Mouse (Mus musculus): ENCODE data around the gene Cs. TPM values are rescaled to one million over a fixed set of nuclear protein-coding genes. Genes with fewer than 3 reads are reported as not detected.
"Not testable (repeated sequence)": the region's sequence is repeated elsewhere in the genome, so short reads cannot be mapped to it uniquely, and the experiment has no call there.

Gene Cs
- total and polyA plus RNA-seq, 2 experiments from 2014 or later, result 625 to 796 TPM

DNA sequence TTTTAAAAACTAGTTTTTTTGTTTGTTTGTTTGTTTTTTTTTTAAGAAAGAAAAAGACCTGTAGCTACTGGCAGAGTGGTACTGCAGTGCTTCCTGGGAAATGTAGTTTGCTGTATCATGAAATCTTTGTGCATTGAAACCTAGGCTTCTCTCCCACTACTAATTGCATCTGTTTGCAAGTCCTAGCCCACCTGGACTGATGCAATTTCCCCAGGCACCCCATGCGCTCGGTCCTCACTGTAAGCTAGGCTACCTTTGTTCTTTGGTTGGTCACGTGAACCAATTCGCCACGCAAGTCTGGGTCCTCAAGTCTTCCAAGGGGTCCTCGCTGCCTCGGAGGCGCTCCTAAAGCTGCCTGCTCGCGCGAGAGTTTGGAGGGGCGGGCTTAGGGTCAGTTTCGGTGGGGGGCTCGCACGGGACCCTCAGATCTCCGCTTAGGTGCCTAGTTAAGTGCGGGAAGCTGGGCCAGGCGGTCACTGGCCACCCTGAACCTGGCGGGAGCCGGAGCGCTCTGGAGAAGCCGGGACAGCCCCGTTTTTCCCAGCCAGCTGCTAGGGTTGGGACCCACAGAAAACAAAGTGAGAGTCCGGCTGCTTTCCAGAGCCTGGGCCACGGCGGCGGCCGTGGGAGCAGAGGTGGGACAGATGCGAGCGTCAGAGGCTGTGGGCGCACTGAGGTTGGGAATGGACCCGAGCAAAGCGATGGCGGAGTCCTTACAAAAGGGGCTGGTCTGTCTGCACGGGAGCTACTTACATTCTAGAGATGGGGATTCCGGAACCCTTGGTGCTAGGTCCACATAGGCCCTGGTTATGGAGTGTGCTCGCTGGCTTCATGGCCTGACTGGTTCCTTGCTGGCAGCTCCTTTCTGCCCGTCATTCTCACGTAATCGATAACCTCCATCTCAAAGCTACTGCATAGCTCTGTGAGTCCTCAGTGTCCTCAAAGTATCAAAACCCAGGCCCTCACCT lies 15.1 kb upstream of the Cs start, which contains the start of gene Cnpy2:
Cnpy2 (plus strand) TSS at position 319 of the 968 bp plus-strand sequence.
- Histone ChIP-seq H3K4me3 (ENCODE audit: low read depth, low read length) (peak within 1 kb of the TSS; percentile 82), H3K4me1 (ENCODE audit: control insufficient read depth, insufficient read depth) (peaks cover 12% of the 10 kb centered on the region), H3K9me3 (replicated peaks; ENCODE audit: control insufficient read depth, low read length) (no peaks in the 10 kb centered on the region), H3K27me3 (ENCODE audit: control insufficient read depth, insufficient read depth, low read length) (no peaks in the 10 kb centered on the region), H3K9ac (replicated peaks; ENCODE audit: low read depth, low read length) (peak within 1 kb of the TSS; percentile 89), H3K36me3 (replicated peaks; ENCODE audit: control insufficient read depth, insufficient read depth, low read length) (peaks cover 55% of the 10 kb centered on the region), H3K4me2 (ENCODE audit: low read depth, low read length) (peak within 1 kb of the TSS; percentile 83), H3K27ac (ENCODE audit: low read depth) (peak within 1 kb of the TSS; percentile 89)
- WGBS, result 1% methylated on average over 40 of the region's 40 CpGs
- TF ChIP-seq EP300 (IDR thresholded peaks at IDR 0.05; ENCODE audit: low read depth) (peak; percentile 60), CTCF (IDR thresholded peaks at IDR 0.05; ENCODE audit: low read depth) (no peak)
- ATAC-seq (ENCODE audit: insufficient read depth, low read depth), result peak; percentile 89
- DNase-seq (ENCODE audit: low spot score), result peak; percentile 88

DNA sequence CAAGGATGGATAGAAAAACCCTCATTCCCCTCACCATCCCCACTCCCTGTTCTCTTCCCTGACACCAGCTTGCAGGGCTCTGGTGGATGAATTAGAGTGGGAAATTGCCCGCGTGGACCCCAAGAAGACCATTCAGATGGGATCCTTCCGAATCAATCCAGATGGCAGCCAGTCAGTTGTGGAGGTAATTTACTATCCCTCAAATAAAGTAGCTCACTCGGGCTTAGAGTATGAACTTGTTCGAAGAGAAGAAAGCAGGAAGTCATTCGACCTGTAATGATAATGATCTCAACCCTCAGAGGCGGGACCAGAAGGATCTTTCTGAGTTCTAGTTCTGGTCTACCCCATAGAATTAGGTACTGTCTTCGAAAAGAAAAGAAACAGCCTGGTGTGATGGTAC lies 14.0 kb upstream of the Cs start:
- H3K36me3 ChIP-seq (replicated peaks; ENCODE audit: control insufficient read depth, insufficient read depth, low read length), result peaks cover 48% of the 10 kb centered on the region
- no peaks in the 10 kb centered on the region for H3K9me3 ChIP-seq (replicated peaks; ENCODE audit: control insufficient read depth, low read length)
- ATAC-seq (ENCODE audit: insufficient read depth, low read depth) (no peak), DNase-seq (ENCODE audit: low spot score) (no peak)
- peaks cover 12% of the 10 kb centered on the region for H3K4me1 ChIP-seq (ENCODE audit: control insufficient read depth, insufficient read depth)
- 76% methylated on average over 8 of the region's 8 CpGs for WGBS
- peak overlapping the region; percentile 83 for H3K4me2 ChIP-seq (ENCODE audit: low read depth, low read length)
- TF ChIP-seq EP300 (IDR thresholded peaks at IDR 0.05; ENCODE audit: low read depth) (no peak), CTCF (IDR thresholded peaks at IDR 0.05; ENCODE audit: low read depth) (no peak)
- H3K9ac ChIP-seq (replicated peaks; ENCODE audit: low read depth, low read length), result peak overlapping the region; percentile 89
- peak overlapping the region; percentile 82 for H3K4me3 ChIP-seq (ENCODE audit: low read depth, low read length)
- H3K27ac ChIP-seq (ENCODE audit: low read depth), result peak overlapping the region; percentile 89; the same call in 1 of the 2 replicates
- H3K27me3 ChIP-seq (ENCODE audit: control insufficient read depth, insufficient read depth, low read length), result no peaks in the 10 kb centered on the region

DNA sequence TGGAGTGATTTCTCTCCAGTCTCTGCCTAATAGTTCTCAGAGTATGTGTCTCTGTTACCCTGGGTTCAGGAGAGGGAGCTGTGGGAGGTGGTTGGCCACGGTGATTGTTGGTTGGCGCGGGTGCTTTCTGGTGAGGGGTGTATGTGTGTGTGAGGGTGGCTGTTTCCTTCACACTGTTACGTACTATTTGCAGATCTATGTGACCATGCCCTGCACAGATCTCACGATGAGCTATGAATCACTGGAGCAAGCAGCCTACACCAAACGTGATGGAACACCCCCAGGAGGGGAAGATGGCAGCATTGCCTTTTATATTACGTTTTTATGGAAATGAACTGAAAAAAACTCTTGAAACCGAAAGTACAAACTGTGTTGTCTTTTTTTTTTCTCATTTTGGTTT lies 10.7 kb upstream of the Cs start:
- TF ChIP-seq CTCF (IDR thresholded peaks at IDR 0.05; ENCODE audit: low read depth), result no peak
- no peak for TF ChIP-seq EP300 (IDR thresholded peaks at IDR 0.05; ENCODE audit: low read depth)
- Histone ChIP-seq H3K27me3 (ENCODE audit: control insufficient read depth, insufficient read depth, low read length) (no peaks in the 10 kb centered on the region), H3K9me3 (replicated peaks; ENCODE audit: control insufficient read depth, low read length) (no peaks in the 10 kb centered on the region), H3K4me1 (ENCODE audit: control insufficient read depth, insufficient read depth) (peaks cover 9% of the 10 kb centered on the region), H3K27ac (ENCODE audit: low read depth) (no peak overlapping the region), H3K4me2 (ENCODE audit: low read depth, low read length) (no peak overlapping the region), H3K36me3 (replicated peaks; ENCODE audit: control insufficient read depth, insufficient read depth, low read length) (peaks cover 26% of the 10 kb centered on the region), H3K4me3 (ENCODE audit: low read depth, low read length) (no peak overlapping the region), H3K9ac (replicated peaks; ENCODE audit: low read depth, low read length) (no peak overlapping the region)
- 94% methylated on average over 8 of the region's 8 CpGs for WGBS
- ATAC-seq (ENCODE audit: insufficient read depth, low read depth) (no peak), DNase-seq (ENCODE audit: low spot score) (no peak)

DNA sequence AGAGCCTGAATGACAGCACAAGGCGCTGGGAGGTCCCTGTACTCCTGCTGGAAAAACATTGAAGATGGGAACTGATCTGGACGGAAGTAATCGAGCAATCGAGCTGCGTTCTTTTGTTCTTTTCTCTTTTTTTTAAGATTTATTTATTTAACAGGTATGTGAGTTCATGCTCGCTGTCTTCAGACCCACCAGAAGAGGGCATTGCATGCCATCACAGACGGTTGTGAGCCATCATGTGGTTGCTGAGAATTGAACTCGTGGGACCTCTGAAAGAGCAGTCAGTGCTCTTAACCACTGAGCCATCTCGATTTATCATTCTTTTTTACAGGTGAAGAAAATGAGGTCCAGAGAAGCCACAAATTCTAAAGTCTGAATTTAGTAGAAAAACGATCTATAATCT lies 9.9 kb upstream of the Cs start:
- TF ChIP-seq CTCF (IDR thresholded peaks at IDR 0.05; ENCODE audit: low read depth) (peak; percentile 18; the same call in 1 of the 2 replicates), EP300 (IDR thresholded peaks at IDR 0.05; ENCODE audit: low read depth) (no peak)
- Histone ChIP-seq H3K36me3 (replicated peaks; ENCODE audit: control insufficient read depth, insufficient read depth, low read length) (peaks cover 26% of the 10 kb centered on the region), H3K27ac (ENCODE audit: low read depth) (no peak overlapping the region), H3K27me3 (ENCODE audit: control insufficient read depth, insufficient read depth, low read length) (no peaks in the 10 kb centered on the region), H3K9me3 (replicated peaks; ENCODE audit: control insufficient read depth, low read length) (no peaks in the 10 kb centered on the region), H3K9ac (replicated peaks; ENCODE audit: low read depth, low read length) (no peak overlapping the region), H3K4me1 (ENCODE audit: control insufficient read depth, insufficient read depth) (peaks cover 9% of the 10 kb centered on the region), H3K4me2 (ENCODE audit: low read depth, low read length) (no peak overlapping the region), H3K4me3 (ENCODE audit: low read depth, low read length) (no peak overlapping the region)
- DNase-seq (ENCODE audit: low spot score) (no peak), ATAC-seq (ENCODE audit: insufficient read depth, low read depth) (no peak)
- WGBS, result 90% methylated on average over 10 of the region's 10 CpGs

DNA sequence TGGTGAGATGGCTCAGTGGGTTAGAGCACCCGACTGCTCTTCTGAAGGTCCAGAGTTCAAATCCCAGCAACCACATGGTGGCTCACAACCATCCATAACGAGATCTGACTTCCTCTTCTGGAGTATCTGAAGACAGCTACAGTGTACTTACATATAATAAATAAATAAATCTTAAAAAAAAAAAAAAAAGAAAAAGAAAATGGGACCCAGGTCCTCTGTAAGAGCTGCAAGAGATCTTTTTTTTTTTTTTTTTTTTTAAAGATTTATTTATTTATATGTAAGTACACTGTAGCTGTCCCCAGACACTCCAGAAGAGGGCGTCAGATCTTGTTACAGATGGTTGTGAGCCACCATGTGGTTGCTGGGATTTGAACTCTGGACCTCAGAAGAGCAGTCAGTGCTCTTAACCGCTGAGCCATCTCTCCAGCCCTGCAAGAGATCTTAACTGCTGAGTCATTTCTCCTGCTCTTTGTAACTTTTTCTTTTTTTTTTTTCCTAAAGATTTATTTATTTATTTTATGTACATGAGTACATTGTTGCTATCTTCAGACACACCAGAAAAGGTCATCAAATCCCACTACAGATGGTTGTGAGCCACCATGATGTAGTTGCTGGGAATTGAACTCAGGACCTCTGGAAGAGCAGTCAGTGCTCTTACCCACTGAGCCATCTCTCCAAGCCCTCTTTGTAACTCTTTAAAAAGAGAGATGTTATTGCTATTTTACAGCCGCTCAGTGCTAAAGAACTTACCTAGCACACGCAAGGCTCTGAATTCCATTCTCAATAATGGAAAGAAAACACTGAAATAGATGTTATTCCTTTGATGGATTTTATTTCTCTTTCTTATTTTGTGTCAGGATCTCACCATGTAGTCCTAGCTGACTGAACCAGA lies 4.9 kb upstream of the Cs start:
- not testable (repeated sequence) for H3K4me3 ChIP-seq (ENCODE audit: low read depth, low read length); H3K27me3 ChIP-seq (ENCODE audit: control insufficient read depth, insufficient read depth, low read length); ATAC-seq (ENCODE audit: insufficient read depth, low read depth); DNase-seq (ENCODE audit: low spot score); H3K27ac ChIP-seq (ENCODE audit: low read depth); H3K9ac ChIP-seq (replicated peaks; ENCODE audit: low read depth, low read length); H3K9me3 ChIP-seq (replicated peaks; ENCODE audit: control insufficient read depth, low read length); H3K36me3 ChIP-seq (replicated peaks; ENCODE audit: control insufficient read depth, insufficient read depth, low read length); H3K4me2 ChIP-seq (ENCODE audit: low read depth, low read length)
- peaks cover 17% of the 10 kb centered on the region for H3K4me1 ChIP-seq (ENCODE audit: control insufficient read depth, insufficient read depth)
- WGBS, result 69% methylated on average over 5 of the region's 6 CpGs
